Mouse (Mus musculus) limb, embryonic 15.5 days (tissue): Measurements from ENCODE around the gene Gmnn. TPM values are rescaled to one million over a fixed set of nuclear protein-coding genes. Genes with fewer than 3 reads are reported as not detected.

Experiments used
- ATAC-seq: fragments of 200-750 bp; cut with Nextera tagmentation; 2 replicates; pipeline ENCODE4 v1.8.0; 2017; ENCODE audit warnings: low read depth, moderate TSS enrichment; ENCODE audit not compliant: insufficient number of reproducible peaks, low FRiP score, low TSS enrichment
- H3K27ac ChIP-seq: fragments of 300-500 bp; sonication (generic); 2 replicates; pipeline ENCODE4 v1.5.1; 2015; ENCODE audit warnings: moderate library complexity, mild to moderate bottlenecking, inconsistent platforms
- H3K27me3 ChIP-seq: fragments of 300-500 bp; sonication (generic); 2 replicates; pipeline ENCODE4 v1.6.1; 2015; ENCODE audit warnings: inconsistent platforms
- H3K36me3 ChIP-seq: fragments of 300-500 bp; sonication (generic); 2 replicates; pipeline ENCODE4 v1.6.1; 2015; ENCODE audit warnings: inconsistent platforms
- H3K4me1 ChIP-seq: fragments of 300-500 bp; sonication (generic); 2 replicates; pipeline ENCODE4 v1.6.1; 2015; ENCODE audit warnings: inconsistent platforms
- H3K4me2 ChIP-seq: fragments of 300-500 bp; sonication (generic); 2 replicates; pipeline ENCODE4 v1.6.1; 2015; ENCODE audit warnings: mild to moderate bottlenecking, inconsistent platforms
- H3K4me3 ChIP-seq: fragments of 300-500 bp; sonication (generic); 2 replicates; pipeline ENCODE4 v1.5.1; 2015; ENCODE audit warnings: mild to moderate bottlenecking, inconsistent platforms
- H3K9ac ChIP-seq: fragments of 300-500 bp; sonication (generic); 2 replicates; pipeline ENCODE4 v1.6.1; 2015; ENCODE audit warnings: inconsistent platforms
- H3K9me3 ChIP-seq: fragments of 300-500 bp; sonication (generic); 2 replicates; pipeline ENCODE4 v1.6.1; 2016; ENCODE audit warnings: inconsistent platforms
- WGBS: fragments of 180-500 bp; shearing (Covaris S2); methylation state at CpG from one replicate; pipeline ENCODE4 v1.1.7; 2015; 5-methylcytosine and 5-hydroxymethylcytosine counted together
- polyA plus RNA-seq: library from polyadenylated mRNA; unstranded; fragments of >200 nt; fragmentation: Nextera tagmentation; extraction: Ambion mirVana; gene quantifications from 2 replicates; pipeline ENCODE4 v1.2.1, GENCODE M21; 2015

Gene Gmnn
- 72.6 and 73.7 TPM in 2 replicates for polyA plus RNA-seq

GRCm38 (mm10) chr13:24761403-24762227, at the start of gene Gmnn:
Gene Gmnn (minus strand): TSS chr13:24761923.
- H3K27ac ChIP-seq: peak within 1 kb of the TSS; percentile 91
- no peaks in the 10 kb centered on the region for H3K27me3 ChIP-seq
- peak within 1 kb of the TSS; percentile 77 for H3K4me2 ChIP-seq
- H3K9me3 ChIP-seq: no peaks in the 10 kb centered on the region
- ATAC-seq: peak; percentile 94
- under 1% methylated on average over 79 of the region's 79 CpGs for whole genome bisulfite sequencing
- H3K4me1 ChIP-seq: peaks cover 16% of the 10 kb centered on the region
- H3K4me3 ChIP-seq: peak within 1 kb of the TSS; percentile 90
- H3K36me3 ChIP-seq: no peaks in the 10 kb centered on the region
- peak within 1 kb of the TSS; percentile 54 for H3K9ac ChIP-seq

DNA sequence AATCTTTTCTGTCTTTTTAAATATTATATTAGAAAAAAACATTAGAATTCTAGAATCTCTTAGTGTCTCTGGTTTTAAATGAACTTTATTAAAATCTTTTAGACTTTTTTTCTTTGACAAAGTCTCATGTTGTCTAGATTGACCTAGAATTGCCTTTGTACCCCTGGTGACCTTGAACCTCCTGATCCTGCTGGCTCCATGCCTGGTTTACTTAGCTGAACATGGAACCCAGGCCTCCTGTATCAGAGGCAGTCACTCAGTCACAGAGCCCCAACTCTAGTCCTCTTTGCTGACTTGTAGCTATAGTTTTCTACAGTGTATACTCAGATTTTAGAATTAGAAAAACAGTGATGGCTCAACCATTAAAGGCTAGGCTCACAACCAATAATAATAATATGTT, 44.4 kb upstream of the Gmnn start:
- H3K9me3 ChIP-seq: no peaks in the 10 kb centered on the region

DNA sequence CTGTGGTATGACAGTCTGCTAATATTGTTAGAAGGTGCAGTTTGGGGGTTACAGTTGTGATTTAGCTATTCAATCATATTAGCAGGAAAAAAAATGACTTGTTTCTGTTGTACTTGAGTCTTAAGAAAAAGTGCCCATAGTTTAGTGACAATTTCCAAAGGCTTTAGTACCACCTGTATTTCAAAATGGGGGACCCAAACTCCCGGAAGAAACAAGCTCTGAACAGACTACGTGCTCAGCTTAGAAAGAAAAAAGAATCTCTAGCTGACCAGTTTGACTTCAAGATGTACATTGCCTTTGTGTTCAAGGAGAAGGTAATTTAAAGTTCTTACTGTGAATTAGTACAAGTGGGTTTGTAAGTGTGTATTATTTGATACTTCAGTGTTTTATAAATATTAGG, 41.5 kb upstream of the Gmnn start:
- Histone ChIP-seq H3K27me3 (no peaks in the 10 kb centered on the region), H3K36me3 (peaks cover 14% of the 10 kb centered on the region; the same call in 1 of the 2 replicates), H3K4me2 (peak overlapping the region; percentile 75), H3K27ac (no peak overlapping the region), H3K9me3 (no peaks in the 10 kb centered on the region), H3K9ac (no peak overlapping the region), H3K4me3 (peak overlapping the region; percentile 95), H3K4me1 (peaks cover 16% of the 10 kb centered on the region; the same call in 1 of the 2 replicates)
- 29% methylated on average over 2 of the region's 2 CpGs for WGBS
- no peak for ATAC-seq

More for the DNA sequence above, 44.4 kb upstream of the Gmnn start:
- Histone ChIP-seq H3K4me2 (no peak overlapping the region), H3K4me3 (no peak overlapping the region), H3K36me3 (peaks cover 37% of the 10 kb centered on the region), H3K9ac (no peak overlapping the region), H3K4me1 (peaks cover 16% of the 10 kb centered on the region; the same call in 1 of the 2 replicates), H3K27me3 (no peaks in the 10 kb centered on the region), H3K27ac (no peak overlapping the region)
- no peak for ATAC-seq

DNA sequence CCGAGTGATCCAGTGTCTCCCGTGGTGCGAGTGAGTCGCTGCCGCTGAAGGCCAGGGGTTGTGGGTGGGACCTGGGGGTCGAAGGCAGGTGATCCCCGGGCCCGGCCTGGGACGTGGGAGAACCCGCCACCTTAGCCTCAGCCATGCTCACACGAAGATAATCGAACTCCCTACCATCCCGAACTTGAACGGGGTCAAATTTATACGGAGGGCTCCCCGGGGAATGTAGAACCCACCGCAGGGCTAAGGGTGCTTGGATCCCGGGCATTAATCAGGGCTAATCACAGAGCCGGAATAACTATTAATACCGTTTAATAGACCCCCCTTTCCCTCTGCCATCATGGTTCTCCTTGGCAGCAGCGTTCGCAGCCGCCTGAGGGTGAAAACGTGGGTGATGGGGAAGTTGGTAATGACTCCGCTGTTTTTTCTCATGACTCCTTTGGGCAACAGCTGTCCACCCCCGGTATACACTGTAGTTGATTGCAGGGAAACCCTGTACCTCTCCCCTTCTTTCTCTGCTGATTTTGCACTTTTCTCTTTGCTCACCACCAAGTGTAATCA, 40.5 kb upstream of the Gmnn start:
- H3K9ac ChIP-seq: peak overlapping the region; percentile 96
- peak overlapping the region; percentile 100; the same call in 1 of the 2 replicates for H3K27ac ChIP-seq
- WGBS: 0% methylated on average over 26 of the region's 26 CpGs

DNA sequence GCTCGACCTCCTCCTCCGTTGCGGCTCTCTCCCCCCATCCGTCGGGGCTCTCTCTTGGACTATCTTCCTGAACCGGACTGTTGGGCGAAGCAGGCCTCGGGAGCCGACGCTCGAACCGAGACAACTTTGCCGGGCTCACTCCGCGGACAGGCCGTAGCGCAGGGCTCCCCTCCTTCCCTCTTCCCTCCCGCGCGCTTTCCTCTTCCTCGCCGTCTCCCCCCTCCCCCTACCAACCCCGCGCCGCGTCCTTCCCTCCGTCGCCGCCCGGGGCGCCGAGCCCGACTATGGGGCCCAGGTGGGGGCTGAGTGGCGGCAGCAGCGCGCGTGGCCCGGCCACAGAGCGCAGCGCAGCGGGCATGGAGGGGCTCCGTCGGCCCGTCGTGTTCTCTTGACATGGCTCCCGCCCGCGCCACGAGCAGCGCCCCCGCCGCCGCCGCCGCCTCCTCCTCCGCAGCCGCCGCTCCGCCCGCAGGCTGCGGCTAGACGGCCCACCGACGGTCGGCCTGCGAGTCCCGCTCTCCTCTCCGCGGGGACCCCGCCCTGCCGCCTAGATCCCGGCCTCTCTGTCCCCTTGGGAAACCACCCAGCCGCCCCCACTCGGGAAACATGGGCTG, 39.7 kb upstream of the Gmnn start, which contains the start of gene BC005537:
Gene BC005537, plus strand, starts transcription at position 350 of the 614 bp plus-strand sequence.
- H3K4me2 ChIP-seq: peak within 1 kb of the TSS; percentile 77

More for the DNA sequence above, 40.5 kb upstream of the Gmnn start:
- Histone ChIP-seq H3K9me3 (no peaks in the 10 kb centered on the region), H3K36me3 (peaks cover 5% of the 10 kb centered on the region; the same call in 1 of the 2 replicates), H3K4me3 (peak overlapping the region; percentile 95), H3K4me1 (peaks cover 16% of the 10 kb centered on the region; the same call in 1 of the 2 replicates), H3K27me3 (no peaks in the 10 kb centered on the region), H3K4me2 (peak overlapping the region; percentile 75)
- no peak for ATAC-seq

DNA sequence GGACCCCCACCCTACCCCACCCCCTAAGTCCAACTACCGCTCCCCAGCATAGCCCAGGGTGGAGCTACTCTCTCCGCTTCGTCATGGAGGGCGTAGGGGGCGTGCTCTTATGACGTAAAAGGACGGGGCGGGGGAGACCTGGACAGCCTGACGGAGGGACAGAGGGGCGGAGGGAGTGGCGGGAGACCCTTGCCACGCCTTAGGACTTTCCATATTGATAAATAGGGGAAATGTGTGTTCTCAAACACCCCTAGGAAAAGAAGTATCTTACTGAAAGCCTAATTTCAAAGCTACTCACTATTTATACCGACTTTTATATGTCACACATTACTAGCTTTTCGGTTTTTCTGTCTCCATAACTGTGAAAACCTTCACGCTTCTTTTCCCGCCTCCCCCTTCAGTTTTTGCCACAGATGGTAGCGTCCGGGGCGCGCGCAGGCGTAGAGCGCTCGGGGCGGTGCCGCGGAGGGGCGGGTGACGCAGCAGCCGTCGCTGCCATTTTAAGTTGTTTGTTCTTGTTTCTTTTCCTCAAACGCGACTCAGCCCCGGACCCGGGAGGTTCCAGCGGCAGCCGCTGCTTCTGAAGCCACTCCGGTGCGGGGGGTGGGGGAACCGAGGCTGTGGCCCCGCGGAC, 39.1 kb upstream of the Gmnn start:
- ATAC-seq: peak; percentile 98
- WGBS: under 1% methylated on average over 41 of the region's 42 CpGs
- H3K27ac ChIP-seq: peak overlapping the region; percentile 100
- H3K4me1 ChIP-seq: peaks cover 16% of the 10 kb centered on the region; the same call in 1 of the 2 replicates
- H3K4me2 ChIP-seq: peak overlapping the region; percentile 77
- no peaks in the 10 kb centered on the region for H3K27me3 ChIP-seq
- H3K36me3 ChIP-seq: no peaks in the 10 kb centered on the region
- no peaks in the 10 kb centered on the region for H3K9me3 ChIP-seq
- H3K4me3 ChIP-seq: peak overlapping the region; percentile 95
- H3K9ac ChIP-seq: peak overlapping the region; percentile 96

More for the DNA sequence above, 39.7 kb upstream of the Gmnn start, which contains the start of gene BC005537:
- Histone ChIP-seq H3K9ac (peak within 1 kb of the TSS; percentile 96), H3K4me1 (peaks cover 16% of the 10 kb centered on the region; the same call in 1 of the 2 replicates), H3K36me3 (peaks cover 2% of the 10 kb centered on the region; the same call in 1 of the 2 replicates), H3K27ac (peak within 1 kb of the TSS; percentile 100), H3K27me3 (no peaks in the 10 kb centered on the region), H3K9me3 (no peaks in the 10 kb centered on the region), H3K4me3 (peak within 1 kb of the TSS; percentile 95)
- under 1% methylated on average over 61 of the region's 74 CpGs for WGBS
- ATAC-seq: peak; percentile 18

GRCm38 (mm10) chr13:24799925-24800673, 38.4 kb upstream of the Gmnn start:
- H3K9me3 ChIP-seq: no peaks in the 10 kb centered on the region
- H3K27ac ChIP-seq: peak overlapping the region; percentile 100
- peak overlapping the region; percentile 77 for H3K4me2 ChIP-seq
- H3K36me3 ChIP-seq: no peaks in the 10 kb centered on the region
- under 1% methylated on average over 31 of the region's 31 CpGs for WGBS
- H3K4me3 ChIP-seq: peak overlapping the region; percentile 95
- peak; percentile 16; the same call in 1 of the 2 replicates for ATAC-seq
- H3K4me1 ChIP-seq: peaks cover 16% of the 10 kb centered on the region; the same call in 1 of the 2 replicates
- peak overlapping the region; percentile 4; the same call in 1 of the 2 replicates for H3K9ac ChIP-seq
- no peaks in the 10 kb centered on the region for H3K27me3 ChIP-seq

DNA sequence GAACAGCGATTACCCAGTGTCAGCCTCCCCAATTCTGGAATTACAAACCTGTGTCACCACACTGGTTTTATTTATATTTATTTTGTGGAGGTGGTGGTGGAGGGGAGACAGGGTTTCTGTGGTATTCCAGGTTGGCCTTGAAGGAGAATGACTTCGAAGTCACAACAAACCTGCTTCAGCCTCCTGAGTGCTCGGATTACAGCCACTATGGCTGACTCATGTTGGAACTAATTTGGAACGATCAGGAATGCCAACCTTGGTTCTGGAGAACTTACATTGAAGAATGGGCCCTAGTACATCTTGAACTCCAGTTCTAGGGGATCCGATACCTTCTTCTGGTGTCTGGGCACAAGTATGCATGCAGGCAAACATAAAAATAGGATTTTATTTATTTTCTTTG, 37.7 kb upstream of the Gmnn start:
- WGBS: 64% methylated on average over 5 of the region's 5 CpGs

GRCm38 (mm10) chr13:24798686-24799085, 37.0 kb upstream of the Gmnn start:
- no peak for ATAC-seq
- H3K4me1 ChIP-seq: peaks cover 9% of the 10 kb centered on the region; the same call in 1 of the 2 replicates
- no peaks in the 10 kb centered on the region for H3K27me3 ChIP-seq
- H3K9me3 ChIP-seq: no peaks in the 10 kb centered on the region
- H3K27ac ChIP-seq: no peak overlapping the region
- H3K4me3 ChIP-seq: no peak overlapping the region
- no peaks in the 10 kb centered on the region for H3K36me3 ChIP-seq
- no peak overlapping the region for H3K4me2 ChIP-seq
- WGBS: 98% methylated on average over 4 of the region's 4 CpGs
- no peak overlapping the region for H3K9ac ChIP-seq

More for the DNA sequence above, 37.7 kb upstream of the Gmnn start:
- Histone ChIP-seq H3K27me3 (no peaks in the 10 kb centered on the region), H3K4me2 (peak overlapping the region; percentile 77), H3K27ac (peak overlapping the region; percentile 100; the same call in 1 of the 2 replicates), H3K9me3 (no peaks in the 10 kb centered on the region), H3K4me3 (peak overlapping the region; percentile 95), H3K36me3 (no peaks in the 10 kb centered on the region), H3K9ac (no peak overlapping the region), H3K4me1 (peaks cover 13% of the 10 kb centered on the region; the same call in 1 of the 2 replicates)
- ATAC-seq: no peak

- H3K36me3 ChIP-seq: no peaks in the 10 kb centered on the region
- no peak overlapping the region for H3K4me2 ChIP-seq
- no peaks in the 10 kb centered on the region for H3K4me1 ChIP-seq
- no peak overlapping the region for H3K27ac ChIP-seq
- no peaks in the 10 kb centered on the region for H3K27me3 ChIP-seq
- no peaks in the 10 kb centered on the region for H3K9me3 ChIP-seq
- ATAC-seq: no peak
- no peak overlapping the region for H3K9ac ChIP-seq
- WGBS: 82% methylated on average over 9 of the region's 9 CpGs
- no peak overlapping the region for H3K4me3 ChIP-seq
Measured at GRCm38 (mm10) chr13:24792411-24793045, 30.8 kb upstream of the Gmnn start.
